Mouse (Mus musculus): Measurements from ENCODE around the gene Acsl3.

Gene Acsl3

DNA sequence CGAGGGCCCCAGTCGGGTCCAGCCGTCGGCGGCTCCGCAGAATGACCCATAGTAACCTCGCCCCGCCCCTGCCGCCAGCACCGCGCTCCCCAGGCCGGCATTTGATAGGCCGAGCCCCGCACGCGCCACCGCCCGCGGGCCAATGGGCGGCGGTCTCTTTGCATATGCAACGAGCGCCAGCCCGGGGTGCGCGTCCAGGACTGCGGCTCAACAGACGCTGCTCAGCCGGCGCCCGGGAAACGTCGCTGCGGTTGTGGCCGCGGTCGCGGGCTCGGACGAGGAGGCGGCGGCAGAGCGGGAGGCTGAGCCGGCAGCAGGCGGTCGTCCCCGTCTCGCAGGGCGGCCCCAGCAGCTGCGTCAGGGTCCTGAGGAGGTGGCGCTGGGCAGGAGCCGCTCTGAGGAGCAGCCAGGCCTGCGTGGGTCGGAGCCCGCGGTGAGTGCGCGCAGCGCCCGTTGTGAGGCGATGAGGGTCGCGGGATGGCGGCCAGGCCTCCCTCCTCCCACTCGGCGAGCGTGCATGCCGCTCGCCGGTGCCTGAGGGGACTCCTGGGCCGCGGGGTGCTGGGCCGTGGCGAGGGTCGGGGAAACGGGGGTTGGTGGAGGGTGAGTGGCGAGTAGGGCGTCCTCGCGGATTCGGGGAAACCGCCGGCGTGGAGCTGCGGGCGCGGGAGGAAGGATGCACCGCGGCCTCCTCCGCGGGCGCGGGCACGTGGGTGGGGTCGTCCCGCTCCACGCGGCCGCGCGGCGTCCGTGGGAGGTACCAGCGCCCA, at the start of gene Acsl3, which contains the start of gene Utp14b:
Acsl3 (plus strand) TSS at position 155 of the 770 bp plus-strand sequence.
Utp14b (plus strand) TSS at position 368 of the 770 bp plus-strand sequence.
- DNase-seq (ENCODE audit: low read depth, low spot score): peak; percentile 94

DNA sequence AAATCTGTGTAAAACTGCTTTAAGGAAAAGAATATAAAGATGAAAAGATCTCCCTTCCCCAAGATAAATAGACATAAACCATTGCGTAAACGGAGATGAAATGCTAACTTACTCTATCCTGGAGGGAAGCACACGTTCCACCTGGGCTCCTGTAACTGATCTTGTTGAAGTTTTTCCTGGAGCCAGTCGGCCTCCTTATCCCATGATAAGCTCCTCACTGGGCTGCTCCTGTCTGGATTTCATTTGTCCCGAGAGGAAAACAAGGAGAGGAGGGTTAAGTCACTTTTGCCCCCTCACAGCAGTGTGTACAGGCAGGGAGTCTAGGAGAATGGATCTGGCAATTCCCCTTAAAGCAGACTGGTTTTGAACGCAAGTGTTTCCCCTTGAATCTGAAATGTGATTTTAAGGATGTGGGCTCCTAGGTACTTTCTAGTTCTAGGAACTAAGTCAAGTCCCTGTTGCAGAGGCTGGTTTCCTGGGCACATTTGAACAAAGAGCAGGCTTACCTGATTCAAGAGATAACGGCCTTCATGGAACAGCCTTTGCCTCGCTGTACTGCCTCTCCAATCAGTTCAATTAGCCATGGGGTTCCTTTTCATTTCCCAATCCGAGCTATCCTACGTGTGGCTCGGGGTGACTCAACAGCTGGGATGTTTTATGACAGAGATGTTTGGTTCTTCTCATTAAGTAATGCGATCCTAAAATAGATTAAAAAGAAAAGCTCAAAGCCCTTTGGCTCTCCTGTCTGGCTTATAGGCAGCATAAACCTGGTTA, 48.3 kb upstream of the Acsl3 start:
- DNase-seq (ENCODE audit: low read depth, low spot score): peak; percentile 24

DNA sequence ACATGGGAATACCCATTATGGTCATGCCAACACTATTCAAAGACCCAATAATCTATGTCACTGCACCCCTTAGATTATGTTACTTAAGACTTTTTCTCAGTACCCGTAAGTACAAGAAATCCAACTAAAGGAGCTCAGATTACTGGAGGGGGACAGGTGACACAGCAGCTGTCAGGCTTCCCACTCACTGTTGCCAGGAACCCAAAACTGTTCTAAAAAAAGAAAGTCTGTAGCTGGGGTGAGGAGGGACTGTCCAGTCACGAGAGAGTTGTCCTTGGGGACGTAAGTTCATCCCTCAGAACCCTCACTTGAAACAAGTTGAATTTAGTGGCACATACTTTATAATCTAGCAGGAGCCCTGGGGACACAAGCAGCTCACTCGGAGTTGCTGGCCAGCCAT, 46.6 kb upstream of the Acsl3 start:
- no peak for DNase-seq (ENCODE audit: low read depth, low spot score)

DNA sequence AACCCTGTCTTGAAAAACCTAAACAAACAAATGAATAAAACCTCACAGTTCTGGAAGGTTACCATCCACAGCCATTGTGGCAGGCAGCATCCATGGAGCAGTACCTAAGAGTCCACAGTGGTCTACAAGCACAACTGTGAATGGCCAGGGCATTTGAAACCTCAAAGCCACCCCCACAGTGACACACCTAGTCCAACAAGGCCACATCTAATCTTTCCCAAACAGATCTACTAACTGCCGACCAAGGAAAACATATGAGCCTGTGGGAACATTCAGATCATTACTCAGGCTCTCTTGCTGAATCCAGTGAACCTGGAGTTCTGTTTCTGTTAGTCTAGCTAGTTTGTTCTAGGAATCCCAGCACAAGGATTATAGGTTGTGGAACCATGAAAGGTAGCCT, 44.7 kb upstream of the Acsl3 start:
- DNase-seq (ENCODE audit: low read depth, low spot score): no peak

DNA sequence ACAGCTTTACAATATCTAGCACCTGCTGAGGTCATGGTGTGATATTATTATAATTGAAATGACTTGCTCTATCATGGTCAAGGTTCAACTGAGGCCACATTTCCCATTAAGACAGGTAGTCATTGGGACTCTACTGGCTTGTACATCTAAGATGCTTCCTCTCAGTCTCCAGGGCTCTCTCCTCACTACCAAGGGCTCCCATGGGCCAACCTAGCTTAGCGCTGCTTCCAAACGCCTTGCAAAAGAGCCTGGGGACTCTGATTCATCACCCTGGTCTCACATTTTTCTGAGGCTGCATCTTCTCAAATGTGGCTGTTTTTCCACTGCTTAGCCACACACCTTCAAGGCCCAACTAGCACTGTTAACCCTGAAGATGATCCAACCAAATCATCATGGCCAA, 33.3 kb upstream of the Acsl3 start:
- DNase-seq (ENCODE audit: low read depth, low spot score): no peak

DNA sequence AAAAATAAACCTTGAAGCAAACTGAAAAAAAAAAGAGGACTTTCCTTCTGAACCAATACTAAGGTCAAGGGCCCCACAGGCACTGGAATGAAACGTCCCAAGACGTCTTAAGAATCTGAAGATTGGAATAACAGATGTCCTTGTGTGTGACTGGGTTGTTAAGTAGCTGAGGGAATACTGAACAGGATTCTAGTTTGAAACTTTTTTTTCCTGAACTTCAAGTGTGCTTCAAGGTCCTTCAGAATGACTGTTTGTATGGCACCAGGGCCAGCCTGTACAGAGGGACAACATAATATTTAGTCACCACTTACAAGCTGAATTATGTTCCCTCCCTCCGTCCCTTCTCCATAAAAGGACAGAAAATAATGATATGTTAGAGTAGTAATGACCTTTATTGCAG, 23.1 kb upstream of the Acsl3 start:
- DNase-seq (ENCODE audit: low read depth, low spot score): no peak

DNA sequence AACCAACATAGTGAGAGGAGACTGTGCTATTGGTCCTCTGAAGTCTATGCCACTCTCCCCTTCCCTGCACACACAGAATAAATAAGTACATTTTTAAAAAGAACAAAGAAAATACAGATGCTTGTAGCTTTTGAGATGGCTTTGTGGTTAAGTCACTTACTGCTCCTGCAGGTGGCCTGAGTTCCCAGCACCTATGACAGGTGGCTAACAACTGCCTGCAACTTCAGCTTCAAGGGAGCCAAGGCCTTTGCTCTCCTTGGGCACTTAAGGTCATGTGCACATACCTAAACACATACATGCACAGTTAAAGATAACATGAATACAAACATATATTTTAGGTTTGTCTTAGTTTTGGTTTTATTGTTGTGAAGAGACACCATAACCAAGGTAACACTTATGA, 16.8 kb upstream of the Acsl3 start:
- no peak for DNase-seq (ENCODE audit: low read depth, low spot score)

DNA sequence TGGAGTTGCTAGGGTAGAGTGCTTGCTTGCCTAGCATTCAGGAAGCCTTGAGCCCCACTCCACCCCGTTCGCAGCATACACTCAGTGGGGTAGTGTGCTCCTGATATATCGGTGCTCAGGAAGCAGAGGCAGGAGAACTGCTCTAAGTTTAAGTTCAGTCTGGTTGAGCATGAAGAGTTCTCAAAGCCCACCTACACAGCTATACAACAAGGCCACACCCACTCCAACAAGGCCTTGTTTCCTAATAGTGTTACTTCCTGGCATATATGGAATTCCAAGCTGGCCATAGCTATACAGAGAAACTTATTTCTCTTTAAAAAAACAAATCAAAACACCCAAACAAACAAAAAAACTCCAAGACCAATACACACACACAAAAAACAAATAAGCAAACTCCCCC, 15.8 kb upstream of the Acsl3 start:
- no peak for DNase-seq (ENCODE audit: low read depth, low spot score)

DNA sequence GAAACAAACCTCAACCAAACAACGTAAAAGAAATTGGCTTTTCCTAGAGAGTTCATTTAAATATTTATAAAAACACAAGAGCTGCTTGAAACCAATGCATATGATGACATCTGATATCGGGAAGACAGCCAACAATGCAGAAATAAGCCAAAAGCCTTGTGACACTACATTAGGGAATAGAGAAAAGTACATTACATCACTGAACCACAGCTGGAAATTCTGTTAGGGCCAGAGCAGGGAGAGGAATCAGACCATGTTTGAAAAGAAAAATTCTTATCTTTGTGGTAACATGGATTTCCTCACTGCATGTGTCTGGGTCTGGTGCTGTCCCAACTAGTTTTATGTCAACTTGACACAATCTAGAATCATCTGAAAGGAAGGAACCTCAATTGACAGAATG, 15.4 kb upstream of the Acsl3 start:
- no peak for DNase-seq (ENCODE audit: low read depth, low spot score)

DNA sequence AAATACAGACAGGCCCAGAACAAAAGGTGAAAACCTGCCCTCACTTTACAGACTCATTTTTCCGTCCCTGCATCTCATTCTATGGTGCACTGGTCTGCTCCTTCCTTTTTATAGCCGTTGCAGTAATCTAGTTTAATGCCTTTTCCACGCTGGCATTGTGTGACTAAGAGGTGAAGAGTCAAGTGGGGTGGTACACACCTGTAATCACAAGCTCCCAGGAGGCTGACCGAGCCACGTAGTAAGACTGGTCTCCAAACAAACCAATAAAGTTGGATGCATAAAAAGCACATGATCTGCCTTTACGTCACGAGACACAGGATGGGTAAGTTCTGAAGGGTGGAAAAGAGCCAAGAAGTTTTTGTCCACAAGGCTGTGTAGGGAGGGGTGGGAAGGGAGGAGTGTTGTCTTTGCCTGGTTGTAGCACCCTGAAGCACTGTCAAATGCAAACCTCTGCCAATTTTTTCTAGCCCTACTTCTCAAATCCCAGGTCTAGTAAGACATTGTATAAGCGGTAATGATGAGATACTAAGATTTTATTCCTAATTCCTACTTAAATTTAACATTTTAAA, 10.2 kb upstream of the Acsl3 start:
- no peak for DNase-seq (ENCODE audit: low read depth, low spot score)

DNA sequence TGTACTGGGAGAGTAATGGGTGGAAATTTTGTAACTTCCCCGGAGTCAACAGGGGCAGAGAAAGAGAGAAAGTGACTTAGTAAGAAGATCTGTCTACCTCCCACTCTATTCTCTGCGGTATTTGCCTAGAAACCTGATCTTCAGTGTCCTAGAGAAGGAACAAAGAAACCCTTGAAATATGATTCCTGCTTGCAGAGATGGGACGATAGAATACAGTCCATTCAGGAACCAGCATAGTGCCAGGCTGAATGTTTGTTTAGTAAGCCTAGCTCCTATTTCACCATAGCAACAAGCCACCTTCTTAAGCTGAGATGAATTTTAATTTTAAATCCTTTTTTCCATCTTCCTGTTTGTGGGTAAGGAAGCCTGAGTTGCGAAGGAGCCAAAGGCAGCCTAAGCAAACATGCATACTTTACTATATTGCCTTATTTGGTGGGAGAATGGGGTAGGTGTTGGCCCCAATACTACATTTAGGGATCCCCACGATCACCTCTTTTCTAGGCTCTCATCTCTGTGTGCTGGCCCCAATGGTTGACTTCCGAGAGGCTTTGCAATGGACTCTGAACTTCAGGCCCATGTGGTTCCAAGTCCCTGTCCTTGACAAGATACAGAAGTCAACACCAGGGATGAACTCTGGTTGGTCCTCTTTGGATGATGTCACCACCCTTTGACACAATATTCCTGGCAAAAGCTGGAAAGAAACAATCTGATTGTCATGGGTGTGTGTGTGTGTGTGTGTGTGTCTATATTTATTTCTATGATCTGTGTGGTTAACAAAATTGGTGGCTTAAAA, 8.2 kb upstream of the Acsl3 start:
- peak; percentile 46 for DNase-seq (ENCODE audit: low read depth, low spot score)

DNA sequence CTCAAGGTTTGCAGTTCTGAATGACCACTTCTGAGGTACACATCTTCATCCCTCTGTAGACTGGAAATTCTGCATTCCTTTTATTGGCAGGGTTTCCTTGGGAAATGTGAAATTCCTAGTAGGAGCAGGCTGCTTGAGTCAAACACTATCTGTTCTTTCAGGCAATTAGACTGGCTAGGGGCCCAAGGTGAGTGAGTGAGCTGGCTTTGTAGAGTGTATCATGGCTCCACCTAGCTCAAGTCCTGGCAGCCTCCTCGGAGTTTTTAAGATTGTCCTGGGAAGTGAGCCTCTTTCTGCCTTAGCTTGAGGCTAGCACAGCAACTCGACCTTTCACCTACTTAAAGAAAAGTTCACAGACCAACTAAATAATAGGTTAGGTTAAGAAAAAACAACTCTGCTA, 1.2 kb upstream of the Acsl3 start:
- DNase-seq (ENCODE audit: low read depth, low spot score): peak; percentile 8

DNA sequence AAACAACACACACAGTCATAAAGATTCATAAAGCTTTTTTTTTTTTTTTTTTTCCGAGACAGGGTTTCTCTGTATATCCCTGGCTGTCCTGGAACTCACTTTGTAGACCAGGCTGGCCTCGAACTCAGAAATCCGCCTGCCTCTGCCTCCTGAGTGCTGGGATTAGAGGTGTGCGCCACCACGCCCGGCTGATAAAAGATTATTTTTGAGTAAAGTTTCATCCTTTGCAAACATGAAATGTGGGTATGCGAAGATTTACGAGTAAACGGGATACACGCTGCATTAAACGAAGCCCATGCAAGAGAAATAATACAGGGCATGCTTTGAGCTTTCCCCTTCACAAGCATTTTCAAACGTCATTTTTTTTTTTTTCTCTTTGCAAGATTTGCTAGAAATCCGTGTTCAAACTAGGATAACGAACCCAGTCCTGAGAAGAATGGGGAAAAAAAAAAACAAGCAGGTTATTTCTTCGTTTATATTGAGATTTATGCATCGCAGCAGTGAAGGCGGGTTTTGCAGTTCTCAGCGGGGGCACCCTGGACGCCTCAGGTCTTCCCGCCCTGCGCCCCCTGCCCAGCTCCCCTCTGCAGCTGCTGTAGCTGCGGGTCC, 500 bp upstream of the Acsl3 start:
- DNase-seq (ENCODE audit: low read depth, low spot score): no peak

DNA sequence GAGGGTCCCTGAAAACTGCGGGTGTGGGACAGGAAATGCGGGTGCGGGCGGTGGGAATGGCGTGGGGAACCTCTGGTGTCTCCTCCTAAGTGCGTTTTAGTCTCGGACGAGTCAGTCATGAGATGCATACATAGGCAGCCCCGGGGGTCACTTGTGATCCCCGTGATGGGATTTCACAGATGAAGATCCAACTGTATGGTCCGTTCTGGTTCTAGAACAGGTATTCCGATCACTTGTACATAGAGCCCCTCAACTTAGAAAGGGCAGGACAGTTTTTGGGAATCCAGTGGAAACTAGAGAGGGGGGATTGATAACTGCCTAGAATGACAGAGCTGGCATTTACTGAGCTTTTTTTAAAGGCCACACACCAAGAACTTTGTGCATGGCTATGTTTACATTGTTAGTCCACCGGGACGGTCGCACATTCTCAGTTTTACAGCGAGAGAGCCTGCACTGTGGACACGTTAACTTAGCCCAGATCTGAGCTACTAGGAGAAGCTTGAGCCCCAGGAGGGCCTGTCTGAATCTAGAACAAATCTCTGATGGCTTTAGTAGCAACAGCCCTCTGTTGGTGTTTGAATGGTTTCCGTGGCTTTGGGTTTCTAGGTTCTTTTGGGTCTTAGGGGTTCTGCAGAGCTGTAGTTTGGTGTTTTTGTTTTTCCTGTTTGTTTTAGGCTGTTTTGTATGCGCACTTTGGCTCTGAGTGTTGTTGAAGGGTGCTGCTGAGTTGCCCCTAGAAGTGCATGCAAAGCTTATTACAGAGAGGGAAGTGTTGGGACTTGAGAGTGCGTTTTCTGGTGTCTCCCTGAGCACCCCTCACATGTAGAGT, 1.0 kb downstream of the Acsl3 start:
- DNase-seq (ENCODE audit: low read depth, low spot score): peak; percentile 17

DNA sequence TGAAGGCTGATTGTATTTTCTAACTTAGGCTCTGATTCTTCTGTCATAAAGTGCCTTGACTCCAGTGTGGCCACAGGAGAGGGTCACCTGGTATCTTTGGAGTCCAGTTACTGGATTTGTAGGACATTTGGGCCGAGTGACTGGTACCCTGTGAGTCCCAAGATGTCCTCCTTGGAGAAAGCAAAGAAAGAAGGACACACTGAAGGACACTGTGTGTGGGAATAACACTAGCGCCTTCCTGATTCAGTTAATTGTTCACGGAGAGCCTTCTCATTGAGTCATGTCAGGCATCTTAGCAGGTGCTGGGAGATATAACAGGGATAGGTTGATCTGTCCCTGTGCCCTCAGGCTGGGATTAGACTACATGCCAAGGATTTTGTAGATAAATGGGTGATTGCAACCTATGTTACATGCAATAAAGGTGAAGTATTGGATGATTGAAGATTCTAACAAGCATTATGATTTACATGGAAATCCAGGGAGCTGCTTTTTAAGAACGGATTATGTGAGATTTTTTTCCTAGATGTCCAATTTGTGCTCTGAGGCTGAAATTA, 1.7 kb downstream of the Acsl3 start:
- no peak for DNase-seq (ENCODE audit: low read depth, low spot score)

DNA sequence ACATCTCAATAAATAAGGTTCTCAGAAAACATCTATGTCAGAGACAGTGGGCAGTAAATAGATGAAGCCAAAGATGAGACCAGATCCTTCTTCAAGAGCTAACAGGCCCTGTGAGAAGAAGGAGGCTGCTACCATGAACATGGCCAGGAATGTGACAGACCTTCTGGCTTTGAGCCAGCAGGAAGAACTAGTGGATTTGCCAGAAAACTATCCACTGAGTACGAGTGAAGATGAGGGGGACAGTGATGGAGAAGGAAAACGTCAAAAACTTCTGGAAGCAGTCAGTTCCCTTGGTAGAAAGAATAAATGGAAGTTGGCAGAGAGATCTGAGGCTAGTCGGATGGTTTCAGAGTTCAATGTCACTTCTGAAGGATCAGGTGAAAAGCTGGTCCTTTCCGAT, 6.7 kb downstream of the Acsl3 start:
- no peak for DNase-seq (ENCODE audit: low read depth, low spot score)

DNA sequence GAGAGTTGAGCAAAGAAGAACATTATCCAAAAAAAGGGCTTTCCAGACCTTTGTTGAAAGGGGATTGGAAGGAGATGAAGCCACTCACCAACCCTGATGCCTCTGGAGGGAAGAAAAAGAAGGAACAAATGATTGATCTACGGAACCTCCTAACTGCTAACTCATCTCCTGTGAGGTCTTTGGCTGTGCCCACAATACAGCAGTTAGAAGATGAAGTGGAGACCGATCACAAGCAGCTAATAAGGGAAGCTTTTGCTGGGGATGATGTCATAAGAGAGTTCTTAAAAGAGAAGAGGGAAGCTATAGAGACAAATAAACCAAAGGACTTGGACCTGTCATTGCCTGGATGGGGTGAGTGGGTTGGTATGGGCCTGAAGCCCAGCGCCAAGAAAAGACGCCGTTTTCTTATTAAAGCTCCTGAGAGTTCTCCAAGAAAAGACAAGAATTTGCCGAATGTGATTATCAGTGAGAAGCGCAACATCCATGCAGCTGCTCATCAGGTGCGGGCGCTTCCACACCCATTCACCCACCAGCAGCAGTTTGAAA, 8.4 kb downstream of the Acsl3 start:
- DNase-seq (ENCODE audit: low read depth, low spot score): no peak

DNA sequence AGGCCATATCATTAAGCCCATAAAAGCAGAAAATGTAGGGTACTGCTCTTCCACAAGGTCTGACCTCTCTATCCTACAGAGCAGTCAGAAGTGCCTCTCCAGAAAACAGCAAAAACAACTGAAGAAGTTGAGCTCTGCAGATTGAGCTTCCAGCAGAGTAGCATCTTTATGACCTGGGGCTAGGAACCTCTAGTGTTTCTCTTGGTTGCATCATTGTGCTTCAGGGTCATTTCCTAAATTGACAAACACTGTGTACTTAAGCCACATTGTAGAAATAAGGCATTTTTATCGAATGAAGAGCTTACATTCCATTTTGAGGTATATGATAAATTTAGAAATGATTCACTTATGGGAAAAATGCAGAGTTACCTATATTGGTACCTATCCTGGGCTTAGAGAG, 9.0 kb downstream of the Acsl3 start:
- no peak for DNase-seq (ENCODE audit: low read depth, low spot score)

DNA sequence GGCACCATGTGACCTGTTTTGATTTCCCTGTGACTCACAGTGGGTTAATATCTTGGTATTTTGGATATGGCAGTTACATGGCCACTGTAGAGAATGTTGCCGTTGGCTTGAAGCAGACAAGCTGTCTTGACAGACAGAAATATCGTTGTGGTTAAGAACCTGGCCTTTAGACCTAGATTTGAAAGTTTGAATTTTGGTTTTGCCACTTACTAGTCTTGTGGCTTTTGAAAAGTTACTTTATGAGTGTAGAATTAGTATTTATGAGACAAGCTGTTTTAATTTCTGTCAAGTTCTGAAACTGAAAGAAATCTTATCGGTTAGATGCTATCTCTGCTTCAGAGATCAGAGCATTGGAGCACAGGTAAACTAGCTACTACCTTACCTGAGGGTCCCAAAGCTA, 24.7 kb downstream of the Acsl3 start:
- DNase-seq (ENCODE audit: low read depth, low spot score): no peak

DNA sequence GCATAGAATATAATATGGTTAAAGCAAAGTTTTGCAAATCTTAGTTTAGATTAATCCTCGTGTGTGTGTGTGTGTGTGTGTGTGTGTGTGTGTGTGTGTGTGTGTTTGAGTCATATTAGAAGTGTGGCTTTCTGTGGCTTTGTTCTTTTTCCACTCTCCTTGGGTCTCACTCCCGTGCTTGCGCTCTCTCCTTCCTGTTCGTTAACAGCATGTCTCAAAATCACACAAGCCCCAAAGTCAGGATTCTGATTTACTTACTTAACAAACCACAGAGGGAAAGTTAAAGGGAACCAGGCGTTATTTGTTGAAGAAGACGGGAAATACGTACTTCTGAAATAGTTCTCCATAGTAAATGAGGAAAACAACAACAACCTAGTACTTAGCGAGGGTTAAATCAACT, 26.5 kb downstream of the Acsl3 start:
- DNase-seq (ENCODE audit: low read depth, low spot score): no peak
